Mouse (Mus musculus) kidney, adult 9 months (tissue): Measurements from ENCODE around the gene Itpkb.

Source experiments
- DNase-seq: peaks from one replicate; pipeline ENCODE4 v3.0.0; 2022

The Itpkb gene

DNA sequence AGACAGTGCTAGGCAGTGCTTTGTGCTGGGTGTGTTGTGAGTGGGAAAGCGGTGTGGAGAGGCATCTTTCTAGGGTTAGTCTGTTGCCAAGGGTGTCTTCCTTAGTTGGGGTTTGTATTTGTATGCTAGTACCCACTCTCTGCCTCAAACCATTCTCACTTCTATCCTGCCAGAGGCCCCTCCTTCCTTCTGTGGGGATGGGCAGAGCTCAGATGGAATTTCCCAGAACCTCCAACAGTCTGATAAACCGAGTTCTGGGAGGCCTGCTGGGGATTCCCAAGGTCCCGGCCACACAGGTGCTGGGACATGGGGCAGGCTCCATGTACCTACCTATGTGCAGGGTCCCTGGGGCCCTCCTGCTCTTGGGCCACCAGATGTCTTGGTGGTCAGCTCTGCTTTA lies 93.6 kb downstream of the Itpkb start:
- no peak for DNase-seq

- no peak for DNase-seq
Measured at GRCm38 (mm10) chr1:180426405-180426804, 96.1 kb downstream of the Itpkb start.

GRCm38 (mm10) chr1:180427685-180428084 lies 97.4 kb downstream of the Itpkb start:
- DNase-seq: no peak

DNA sequence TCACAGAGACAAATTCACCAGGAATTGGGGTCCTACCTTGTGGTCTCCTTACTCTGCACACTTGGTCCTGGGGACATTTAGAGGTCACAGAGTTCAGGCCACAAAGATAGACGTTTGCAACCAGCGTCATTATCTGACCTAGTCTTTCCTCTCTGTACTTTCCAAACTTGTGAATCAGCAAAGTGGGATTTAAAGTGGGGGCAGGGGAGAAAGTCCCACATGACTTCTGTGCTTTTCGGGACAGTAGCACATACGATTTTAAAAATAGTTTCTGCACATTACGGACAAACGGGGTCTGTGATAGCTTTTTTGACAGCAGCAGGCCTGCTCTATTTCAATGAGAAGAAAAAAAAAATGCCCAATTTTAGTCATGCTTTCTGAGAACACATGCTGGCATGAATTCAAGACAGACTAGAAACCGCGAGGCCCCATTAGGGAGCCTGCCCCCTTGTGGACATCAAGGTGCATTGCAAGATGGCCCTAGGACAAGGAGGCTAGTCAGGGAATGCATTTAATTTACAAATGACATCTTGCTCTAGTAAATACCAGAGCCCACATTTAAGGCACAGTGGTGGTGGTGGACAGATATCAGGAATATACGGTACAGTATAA lies 97.9 kb downstream of the Itpkb start:
- DNase-seq: peak; percentile 73

- no peak for DNase-seq
Measured at GRCm38 (mm10) chr1:180428871-180429270, 98.6 kb downstream of the Itpkb start.

GRCm38 (mm10) chr1:180429819-180430218 lies 99.5 kb downstream of the Itpkb start:
- no peak for DNase-seq

- DNase-seq: no peak
Measured at GRCm38 (mm10) chr1:180431833-180432232, 101.5 kb downstream of the Itpkb start.

GRCm38 (mm10) chr1:180433098-180433538 lies 102.8 kb downstream of the Itpkb start:
- no peak for DNase-seq

GRCm38 (mm10) chr1:180433796-180434566 lies 103.7 kb downstream of the Itpkb start:
- DNase-seq: peak; percentile 64

- no peak for DNase-seq
Measured at GRCm38 (mm10) chr1:180434925-180435324, 104.6 kb downstream of the Itpkb start.

- DNase-seq: no peak
Measured at GRCm38 (mm10) chr1:180439496-180439895, 109.2 kb downstream of the Itpkb start.

- DNase-seq: no peak
Measured at GRCm38 (mm10) chr1:180444411-180444810, 114.1 kb downstream of the Itpkb start.

DNA sequence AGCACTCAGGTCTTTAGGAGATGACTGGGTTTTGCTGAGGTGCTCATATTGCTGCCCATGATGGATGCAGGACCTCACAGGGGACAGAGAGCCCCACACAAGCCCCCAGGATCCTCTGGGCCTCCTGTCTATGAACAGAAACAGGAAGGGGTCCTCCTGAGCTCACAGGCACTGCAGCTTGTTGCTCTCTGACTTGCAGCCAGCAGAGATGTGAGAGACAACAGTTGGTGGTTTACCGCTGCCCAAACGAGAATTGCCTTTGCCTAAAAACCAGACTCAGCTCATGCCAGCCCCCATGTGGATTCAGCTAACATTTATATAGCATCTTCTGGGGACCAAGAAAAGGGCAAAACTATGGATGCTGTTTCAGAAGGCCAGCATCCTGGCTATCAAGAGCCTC lies 119.4 kb downstream of the Itpkb start:
- DNase-seq: no peak

DNA sequence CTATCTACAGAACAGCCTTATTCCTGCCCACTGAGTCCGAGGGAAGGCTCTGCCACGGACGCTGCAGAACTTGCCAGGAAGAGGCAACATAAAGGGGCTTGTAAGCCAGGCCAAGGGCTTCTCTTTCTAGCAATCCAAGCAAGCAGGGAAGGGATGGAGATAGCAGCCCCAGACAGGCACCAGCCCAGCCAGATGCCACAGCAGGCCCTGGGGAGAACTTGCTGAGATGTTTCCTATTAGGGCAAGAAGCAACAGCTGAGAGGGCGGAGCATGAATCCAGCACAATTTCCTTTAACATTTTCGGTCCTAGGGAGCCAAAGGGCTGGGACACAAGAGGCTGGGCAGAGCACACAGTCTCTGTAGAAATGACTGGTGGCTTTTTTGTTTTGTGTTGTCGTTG lies 128.0 kb downstream of the Itpkb start:
- DNase-seq: peak; percentile 19

DNA sequence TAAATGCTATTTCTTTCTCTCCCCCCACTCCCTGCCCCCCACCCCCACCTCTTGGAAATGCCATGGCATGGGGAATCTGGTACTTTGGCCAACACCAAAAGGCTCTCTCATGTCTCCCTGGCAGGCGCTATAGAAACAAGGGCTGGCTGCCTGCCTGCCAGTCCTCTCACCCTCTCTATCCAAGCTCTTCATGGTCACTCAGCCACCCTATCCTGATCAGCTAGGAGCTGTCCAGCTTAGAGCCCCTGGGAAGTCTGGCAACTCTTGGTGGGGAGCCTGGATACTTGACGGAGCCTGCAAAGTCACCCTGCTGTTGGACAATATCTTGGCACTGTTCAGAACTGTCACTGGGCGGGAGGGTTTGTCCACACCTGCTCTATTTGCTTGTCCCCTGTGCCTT lies 128.4 kb downstream of the Itpkb start:
- no peak for DNase-seq

- no peak for DNase-seq
Measured at GRCm38 (mm10) chr1:180460721-180461120, 130.4 kb downstream of the Itpkb start.

GRCm38 (mm10) chr1:180462396-180462795 lies 132.1 kb downstream of the Itpkb start:
- DNase-seq: no peak

DNA sequence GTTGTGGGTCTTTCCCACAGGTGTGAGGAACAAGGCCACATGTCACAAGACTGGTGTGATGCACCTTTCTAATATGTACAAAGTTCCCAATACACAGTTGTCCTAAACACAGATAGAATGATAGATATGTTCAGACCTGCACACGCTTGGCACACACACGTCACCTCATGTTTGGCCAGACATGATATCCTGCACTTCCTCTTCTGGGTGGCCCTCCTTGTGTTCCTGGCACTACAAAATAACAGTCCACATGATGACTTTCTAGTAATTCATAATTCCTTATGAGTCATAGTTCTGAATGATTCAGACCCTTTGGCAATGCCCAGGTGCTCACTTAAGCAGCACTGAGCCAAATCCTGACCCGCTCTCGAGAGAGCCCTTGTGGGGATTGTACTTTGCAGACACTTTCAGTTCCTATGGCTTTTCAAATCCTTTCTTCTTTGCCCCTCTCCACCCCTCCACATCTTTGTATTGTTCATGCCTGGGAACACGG lies 132.7 kb downstream of the Itpkb start:
- no peak for DNase-seq

GRCm38 (mm10) chr1:180464357-180464756 lies 134.1 kb downstream of the Itpkb start:
- no peak for DNase-seq

DNA sequence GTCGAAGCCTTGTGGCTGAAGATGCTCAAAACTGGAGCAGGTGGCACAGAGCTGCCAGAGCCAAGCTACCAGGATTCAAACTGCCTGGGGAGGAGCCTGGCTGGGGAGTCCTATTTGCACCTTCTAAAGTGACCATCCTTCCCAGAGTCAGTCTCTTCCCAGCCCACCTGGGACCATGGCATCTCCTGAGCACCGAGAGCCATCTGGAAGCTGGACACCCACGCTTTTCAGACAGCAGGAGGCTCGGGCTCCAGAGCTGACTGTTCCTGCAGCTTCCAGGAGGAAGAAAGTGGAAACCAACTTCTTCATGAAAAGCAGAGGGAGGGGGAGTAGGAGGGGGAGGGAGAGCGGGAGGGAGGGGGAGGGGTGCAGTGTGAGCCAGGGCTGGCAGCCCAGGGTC lies 135.3 kb downstream of the Itpkb start:
- DNase-seq: no peak

DNA sequence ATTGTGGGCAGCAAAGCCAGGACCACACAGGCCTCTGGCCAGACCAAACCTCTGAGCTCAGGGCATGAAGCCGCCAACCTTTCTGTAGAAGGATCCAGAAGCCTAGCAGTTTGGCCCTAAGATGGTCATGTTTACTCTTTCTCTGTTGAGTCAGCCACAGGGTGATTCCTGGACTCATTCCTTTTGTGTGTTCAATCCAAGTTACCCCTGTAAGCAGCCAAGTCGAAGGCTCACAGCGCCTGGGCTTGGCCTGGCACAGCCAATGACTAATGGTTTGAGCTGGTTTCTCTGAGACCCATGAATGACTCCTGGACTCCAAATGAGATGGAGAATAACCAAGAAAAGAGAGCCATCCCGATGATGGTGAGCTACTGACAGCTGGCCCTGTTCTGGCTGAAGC lies 137.7 kb downstream of the Itpkb start:
- DNase-seq: no peak

DNA sequence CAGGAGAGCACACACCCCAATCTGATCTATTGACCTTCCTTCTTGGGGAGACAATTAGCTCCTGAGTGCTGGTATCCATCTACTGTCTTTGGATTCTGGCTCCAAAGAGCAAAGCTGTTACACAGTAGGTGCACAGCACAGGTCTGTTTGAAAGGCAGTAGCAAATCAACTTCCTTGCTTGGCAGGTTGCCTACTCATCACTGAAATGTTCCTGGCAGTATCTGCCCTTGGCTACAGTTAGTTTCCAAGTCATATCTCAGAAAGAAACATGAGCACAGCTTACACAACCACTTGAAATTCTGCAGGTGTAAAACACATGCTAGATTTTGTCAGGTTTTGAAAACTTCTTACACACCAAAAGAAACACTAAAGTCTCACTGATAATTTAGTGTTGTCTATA lies 143.3 kb downstream of the Itpkb start:
- DNase-seq: no peak
